Mouse (Mus musculus) cerebellum, adult 11 months (tissue): ENCODE data around the gene Rps24.
A peak's percentile ranks its signal among the peaks of the same experiment; 100 is the strongest.
"Not testable (repeated sequence)": the region's sequence is repeated elsewhere in the genome, so short reads cannot be mapped to it uniquely, and the experiment has no call there.

ENCODE experiments used
- DNase-seq: peaks from one replicate; pipeline ENCODE4 v3.0.0; 2022

Gene Rps24

DNA sequence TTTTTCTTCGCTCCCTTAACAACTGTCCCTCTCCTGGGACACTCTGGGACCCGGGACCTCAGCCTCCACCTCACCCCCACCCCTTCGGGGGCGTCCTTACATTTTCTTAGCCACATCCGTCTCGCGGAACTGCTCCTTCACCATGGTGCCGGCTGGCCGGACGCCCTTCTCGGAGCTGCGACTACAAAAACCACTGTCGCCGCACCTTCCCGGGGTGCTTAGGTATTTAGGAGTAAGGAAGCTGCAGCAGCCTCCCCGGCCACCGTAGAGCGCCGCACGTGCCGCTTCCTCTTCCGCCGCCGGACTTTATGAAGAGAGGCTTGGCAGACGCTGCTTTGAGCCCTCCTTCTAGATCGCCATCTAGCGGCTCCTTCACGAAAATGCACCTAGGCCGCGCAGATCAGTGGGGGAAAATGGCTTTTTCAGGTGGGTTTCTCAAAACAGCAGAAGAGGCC, at the start of gene Rps24, which contains the start of gene Polr3a:
Gene Rps24, plus strand, starts transcription at position 353 of the 455 bp plus-strand sequence.
Gene Polr3a, minus strand, starts transcription at position 286 of the 455 bp plus-strand sequence.
- peak; percentile 89 for DNase-seq

DNA sequence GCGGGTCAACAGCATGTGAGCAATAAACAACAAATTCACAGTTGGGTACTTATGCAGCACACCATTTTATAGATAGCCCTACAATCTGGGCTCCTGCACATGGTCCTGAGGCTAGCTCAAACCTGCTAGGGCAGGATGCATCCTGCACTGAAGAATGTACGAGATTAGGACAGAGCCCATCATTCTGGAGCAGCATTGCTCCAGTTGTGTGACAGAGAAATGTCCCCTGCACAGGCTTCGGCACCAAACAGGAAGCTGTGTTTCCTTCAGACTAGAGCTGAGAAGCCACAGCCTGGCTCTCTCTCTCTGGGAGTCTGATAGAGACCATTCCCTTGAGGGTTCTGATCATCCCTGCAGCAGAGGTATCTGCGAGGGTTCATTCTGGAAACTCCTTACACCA, 43.4 kb upstream of the Rps24 start:
- not testable (repeated sequence) for DNase-seq

DNA sequence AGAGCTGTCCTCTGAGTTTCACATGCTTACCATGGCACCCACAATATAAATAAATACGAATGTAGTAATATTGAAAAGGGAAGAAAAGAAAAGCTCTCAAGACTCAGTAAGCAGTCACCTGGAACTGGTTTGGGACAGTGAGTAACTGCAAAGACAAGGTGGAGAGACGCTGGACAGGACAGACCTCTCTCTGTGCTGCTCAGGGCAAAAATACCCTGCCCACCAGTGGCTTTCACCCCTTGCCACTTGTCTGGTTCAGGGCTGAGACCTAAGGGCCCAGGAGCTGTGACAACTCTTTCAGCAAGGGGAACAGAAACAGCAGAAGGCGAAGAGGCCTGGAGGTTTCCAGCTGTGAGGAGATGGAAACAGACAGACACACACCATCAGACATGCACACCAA, 28.7 kb upstream of the Rps24 start:
- no peak for DNase-seq

DNA sequence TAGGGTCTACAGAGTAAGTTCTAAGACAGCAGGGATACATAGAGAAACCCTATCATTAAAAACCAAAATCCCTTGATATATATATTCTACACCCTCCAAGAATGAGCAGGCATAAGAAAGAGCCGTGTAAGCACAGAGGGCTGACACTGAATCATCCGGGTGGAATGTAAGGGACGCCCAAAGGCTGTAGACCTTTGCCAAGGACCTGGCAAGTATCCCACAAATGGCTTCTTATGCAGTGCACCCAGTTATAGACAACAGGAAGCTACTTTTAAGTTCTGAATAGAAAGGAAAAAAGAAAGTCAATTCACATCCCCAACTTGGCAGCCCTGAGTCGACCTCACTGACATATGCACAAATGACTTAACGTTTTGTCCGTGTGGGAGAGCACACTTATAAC, 18.1 kb upstream of the Rps24 start:
- DNase-seq, result no peak

DNA sequence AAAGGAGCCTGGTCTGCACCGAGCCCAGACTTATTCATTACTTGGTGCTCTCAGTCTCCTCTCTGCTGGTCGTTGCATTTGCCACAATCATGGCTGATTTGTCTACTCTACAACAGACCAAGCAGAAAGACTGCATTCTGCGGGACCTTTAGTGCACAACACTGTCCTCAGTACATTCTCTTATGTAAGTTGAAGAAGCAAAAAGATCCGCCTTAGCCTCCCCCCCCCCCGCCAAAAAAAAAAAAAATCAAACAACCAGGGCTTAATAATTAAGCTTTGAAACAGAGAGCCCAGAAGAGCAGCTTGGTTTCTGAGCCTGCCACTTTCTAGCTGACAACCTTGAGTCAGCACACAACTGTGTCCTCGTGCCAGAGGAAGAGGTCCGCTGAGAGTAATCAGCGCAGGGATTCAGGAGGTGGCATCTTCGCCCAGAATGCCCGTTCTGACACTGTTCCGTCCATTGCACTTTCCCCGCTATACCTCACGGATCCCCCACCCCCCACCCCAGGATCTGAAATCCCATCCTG, 621 bp upstream of the Rps24 start:
- DNase-seq, result no peak

DNA sequence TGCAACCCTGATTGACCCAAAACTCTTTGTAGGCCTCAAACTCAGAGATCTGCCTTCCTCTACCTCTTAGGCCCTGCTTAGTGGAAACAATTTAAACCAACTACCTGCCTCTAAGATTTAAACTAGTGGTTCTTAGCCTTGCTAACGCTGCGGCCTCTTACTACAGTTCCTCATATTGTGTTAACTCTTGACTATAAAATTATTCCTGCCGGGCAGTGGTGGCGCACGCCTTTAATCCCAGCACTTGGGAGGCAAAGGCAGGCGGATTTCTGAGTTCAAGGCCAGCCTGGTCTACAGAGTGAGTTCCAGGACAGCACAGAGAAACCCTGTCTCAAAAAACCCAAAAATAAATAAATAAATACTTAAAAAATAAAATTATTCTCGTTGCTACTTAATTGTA, 2.8 kb downstream of the Rps24 start:
- DNase-seq, result peak; percentile 32

DNA sequence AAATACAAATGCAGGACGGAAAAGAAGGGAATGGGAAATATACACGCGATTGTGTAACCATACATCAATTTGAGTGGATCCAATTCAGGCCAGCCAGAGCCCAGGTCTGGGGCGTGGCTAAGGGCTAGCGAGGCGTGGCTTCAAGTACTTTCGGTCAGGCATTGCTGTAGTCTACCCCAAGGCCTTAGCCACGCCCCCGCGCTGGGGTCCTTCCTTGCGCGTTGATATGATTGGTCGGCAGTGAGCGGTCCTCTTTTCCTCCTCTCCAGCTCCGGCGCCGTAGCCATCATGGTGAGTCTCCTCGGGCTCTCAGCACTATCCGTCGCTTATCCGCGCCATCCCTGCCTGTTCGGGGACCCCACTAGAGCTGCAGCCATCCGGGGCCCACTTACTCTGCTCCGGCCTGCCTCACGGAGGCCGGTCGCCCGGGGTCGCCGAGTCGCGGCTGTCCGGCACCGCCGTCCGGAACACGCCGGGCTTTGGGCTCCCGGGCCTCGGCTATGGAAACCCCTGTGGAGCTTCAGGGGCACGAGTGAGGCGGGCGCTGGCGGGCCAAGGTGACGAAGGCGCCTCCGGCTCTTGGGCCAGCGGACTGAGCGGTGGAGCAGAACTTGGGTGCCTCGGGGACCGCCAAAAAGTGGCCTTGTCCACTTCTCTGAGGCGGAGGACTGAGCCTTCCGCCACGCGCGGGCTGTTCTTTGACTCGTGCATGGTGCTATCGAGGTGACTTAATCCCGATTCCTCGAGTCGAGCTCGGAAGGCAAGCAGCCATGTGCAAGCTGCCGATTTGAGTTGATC, 3.7 kb downstream of the Rps24 start:
- DNase-seq, result peak; percentile 97

DNA sequence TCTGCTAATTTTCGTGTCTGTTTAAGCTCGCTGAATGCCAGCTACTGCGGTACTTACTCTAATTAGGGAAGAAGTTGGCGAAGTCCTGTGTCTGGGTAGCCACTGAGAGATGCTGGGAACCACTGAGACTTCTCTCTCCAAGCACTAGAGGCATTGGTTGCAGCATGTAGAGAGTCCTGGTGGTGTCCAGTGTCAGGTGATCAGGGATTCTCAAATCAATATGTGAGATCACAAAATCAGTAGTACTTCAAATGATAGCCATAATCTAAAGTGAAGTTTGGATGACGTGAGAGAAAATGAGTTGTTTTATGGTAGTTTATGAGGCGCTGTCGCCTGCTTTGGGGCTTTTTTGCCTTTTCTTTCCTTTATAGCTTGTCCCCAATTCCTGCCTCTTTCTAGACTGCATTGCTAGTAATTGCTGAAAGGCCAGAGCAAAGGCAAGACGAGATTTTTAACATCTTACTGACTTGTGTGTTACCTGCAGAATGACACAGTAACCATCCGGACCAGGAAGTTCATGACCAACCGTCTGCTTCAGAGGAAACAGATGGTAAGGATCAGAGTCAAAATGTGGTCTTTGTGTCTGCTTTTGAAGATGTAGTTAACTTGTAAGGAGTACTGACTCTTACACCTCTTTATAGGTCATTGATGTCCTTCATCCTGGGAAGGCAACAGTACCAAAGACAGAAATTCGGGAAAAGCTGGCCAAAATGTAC, 4.5 kb downstream of the Rps24 start:
- no peak for DNase-seq

DNA sequence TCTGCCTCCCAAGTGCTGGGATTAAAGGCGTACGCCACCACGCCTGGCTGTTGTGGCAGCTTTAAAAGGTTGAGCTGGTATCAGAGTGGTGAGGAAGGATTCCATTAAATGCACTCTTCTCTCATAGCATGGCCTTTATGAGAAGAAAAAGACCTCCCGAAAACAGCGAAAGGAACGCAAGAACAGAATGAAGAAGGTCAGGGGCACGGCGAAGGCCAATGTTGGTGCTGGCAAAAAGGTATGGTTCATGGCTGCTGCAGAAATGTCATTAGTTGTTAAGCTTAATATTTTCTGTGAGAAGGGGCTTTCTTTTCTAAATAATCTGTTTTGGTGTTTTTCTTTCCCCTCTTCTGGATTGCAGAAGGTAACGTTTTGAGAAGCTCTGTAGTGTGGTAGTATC, 6.3 kb downstream of the Rps24 start:
- DNase-seq, result no peak

DNA sequence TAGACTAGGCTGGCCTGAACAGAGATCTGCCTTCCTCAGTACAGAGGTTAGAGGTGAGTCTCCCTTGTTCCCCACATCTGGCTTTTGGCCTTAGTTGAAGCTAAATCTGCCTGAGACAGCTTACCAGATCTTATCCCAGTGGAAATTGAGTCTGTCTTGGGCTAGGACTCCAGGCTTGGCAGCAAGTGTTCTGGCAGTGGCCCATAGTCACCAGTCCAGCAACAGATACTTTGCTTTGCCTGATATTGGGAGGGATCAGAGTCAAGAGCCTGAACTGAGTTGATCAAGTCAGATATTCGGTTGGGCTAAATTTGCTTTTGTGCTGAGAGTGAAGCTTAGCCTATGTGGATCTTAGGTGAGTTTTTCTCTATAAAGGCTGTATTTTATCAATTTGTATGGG, 9.6 kb downstream of the Rps24 start:
- no peak for DNase-seq

DNA sequence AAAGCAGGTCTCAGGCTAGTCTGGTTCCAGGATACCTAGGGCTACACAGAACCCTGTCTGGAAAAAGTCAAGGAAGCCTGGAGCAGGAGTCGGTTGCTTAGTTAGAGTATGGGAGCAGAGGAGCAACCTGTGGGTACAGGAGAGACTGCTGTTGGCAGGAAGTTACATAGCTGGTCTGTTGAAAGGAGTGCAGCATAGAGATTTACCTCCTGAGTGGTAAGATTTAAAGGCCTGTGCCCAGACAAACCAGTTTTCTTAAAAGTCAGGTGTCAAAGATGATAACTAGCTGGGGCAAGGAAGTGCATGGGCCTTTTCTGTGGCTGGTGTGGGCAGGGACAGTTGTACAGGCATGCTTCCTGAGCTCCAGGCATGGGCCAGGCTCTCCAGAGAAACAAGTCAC, 10.5 kb downstream of the Rps24 start:
- no peak for DNase-seq

DNA sequence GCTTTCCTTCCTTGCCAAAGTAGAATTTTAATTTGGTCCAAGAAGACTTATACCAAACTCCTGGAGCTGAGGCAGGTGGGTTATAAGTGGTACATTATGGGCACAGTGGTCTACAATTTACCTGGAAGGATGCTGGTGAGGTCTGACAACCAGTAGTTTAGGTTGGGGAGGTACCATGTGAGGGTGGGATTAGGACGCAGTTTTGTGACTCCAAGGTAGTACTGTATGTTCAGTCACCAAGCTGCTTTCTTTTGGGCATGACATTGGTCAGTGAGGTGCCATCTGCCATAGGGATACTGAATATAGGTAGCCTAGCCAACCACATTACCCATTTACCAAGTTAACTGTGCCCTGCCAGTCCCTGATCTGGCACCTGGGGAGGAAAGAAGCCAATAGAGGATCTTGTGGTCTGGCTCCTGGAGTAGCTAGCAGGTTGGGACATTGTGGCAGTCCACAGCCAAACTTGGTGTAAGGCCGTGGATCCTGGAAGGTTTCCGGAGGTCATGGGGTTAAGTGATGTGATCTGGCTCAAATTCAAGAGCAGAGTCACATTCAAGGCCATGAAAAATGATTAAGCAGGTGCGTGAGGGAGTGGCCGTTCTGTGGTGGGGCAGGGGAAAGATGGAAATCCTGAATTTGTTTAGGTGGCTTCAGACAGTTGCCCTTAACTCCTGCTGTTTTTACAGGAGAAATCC, 11.8 kb downstream of the Rps24 start:
- DNase-seq, result no peak

DNA sequence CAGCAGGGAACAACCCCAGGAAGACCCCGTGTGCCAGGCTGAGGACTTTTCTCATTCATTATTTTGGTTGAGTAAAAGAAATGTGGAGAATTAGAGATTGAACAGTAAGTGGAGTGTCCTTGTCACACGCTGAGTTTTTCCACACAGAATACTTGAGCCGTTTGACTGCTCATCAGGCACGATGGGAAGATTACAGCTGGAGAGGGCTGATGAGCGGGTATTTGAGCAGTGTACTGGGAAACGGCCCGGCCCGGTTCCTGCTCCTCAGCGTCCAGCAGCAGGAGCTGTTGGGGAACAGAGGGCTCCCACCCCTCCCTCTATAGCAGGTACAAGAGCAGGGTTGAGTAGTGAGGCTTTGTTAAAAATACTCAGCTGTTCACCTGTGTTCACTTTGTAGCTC, 12.6 kb downstream of the Rps24 start:
- no peak for DNase-seq

DNA sequence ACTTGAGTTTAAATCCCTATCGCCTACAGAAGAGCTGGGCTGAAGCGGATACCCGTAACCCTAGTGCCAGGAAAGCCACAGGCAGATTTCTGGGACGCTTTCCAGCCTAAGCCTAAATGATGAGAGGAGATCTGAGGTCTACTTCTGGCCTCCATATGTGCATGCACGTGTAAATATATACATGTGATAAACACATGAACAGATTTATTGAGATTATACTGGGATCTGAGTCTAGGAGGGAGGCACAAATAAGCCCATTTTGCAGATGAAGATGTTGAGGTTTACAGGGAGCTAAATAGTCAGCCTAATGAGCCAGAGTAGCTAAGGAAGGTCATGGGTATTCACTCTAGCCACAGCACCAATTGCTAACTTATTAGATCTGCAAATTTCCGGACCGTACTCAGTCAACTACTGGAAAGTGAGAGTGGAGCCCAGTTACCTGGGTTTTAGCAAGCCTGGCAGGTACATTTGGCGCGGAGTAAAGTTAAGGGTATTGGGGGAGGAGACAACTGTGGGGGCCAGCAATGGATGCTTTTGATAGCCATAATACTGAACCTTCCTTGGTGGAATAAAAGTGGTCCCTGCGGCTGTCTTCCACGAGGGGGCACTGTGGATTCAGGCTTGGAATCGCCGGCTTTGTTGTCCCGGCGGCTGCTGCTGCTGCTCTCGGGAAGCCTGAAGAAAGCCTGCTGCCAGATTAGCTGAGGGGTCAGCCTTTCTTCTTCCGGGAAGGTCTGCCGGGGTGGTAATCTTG, 13.3 kb downstream of the Rps24 start:
- DNase-seq, result peak; percentile 85

DNA sequence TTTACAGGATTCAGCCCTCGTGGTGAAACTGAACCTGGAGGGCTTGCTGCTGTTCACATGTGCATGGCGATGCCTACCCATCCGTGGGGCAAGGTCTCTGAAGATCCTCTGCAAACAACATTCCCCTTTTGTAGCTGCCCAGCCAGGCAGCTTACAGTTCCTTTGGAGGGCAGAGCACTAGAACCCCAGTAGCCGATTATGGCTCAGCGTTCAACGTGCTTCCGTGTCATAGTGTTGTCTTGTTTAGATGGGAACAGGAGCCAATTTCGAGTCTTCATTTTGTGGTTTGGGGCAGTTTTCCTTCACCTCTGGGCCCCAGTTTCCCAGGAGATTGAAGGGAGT, 13.9 kb downstream of the Rps24 start:
- DNase-seq, result no peak

DNA sequence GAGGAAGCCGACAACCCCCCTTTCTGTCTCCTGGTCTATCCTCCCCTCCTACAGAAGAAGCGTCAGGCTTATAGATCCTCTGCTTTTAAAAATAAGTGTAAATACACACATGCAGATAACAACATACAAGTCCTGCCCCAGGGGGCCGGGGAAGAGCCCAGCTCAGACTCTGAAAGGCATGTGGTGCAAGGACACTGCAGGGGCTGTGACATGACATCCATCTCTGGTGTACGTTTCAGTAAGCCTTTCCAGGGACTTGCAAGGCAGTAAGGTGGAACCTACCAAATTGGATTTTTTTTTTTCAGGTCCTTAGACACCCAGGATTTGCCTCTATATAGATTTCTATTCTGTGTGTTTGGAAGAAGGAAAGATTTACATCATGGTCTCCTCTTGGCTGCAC, 14.3 kb downstream of the Rps24 start:
- DNase-seq, result no peak

DNA sequence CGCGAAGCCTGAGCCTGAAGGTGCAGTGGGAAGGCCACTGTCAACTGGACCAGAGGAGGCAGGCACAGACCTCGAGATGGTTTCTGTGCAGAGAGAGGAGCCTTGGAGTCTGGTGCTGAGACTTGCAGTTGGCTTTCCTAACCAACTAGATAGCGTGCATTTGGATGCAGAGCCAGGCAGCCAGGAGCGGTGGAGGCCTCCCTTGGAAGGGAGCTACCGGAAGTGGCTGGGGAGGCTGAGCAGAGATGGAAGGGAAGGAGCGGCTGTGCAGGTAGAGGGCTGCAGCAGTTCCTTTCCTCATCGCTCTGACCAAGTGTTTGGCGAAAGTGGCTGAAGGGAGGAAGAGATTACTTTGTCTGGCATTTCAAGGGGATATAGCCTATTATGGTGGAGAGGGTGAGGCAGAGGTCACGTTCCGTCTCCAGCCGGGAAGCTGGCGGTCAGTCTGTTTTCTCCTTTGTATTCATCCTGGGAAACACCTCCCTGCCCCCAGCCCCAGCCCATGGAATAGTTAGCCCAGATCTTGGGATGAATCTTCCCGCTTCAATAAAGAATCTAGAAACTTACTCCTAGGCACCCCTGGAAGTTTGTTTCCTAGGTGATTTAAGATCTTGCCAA, 20.6 kb downstream of the Rps24 start:
- DNase-seq, result no peak

DNA sequence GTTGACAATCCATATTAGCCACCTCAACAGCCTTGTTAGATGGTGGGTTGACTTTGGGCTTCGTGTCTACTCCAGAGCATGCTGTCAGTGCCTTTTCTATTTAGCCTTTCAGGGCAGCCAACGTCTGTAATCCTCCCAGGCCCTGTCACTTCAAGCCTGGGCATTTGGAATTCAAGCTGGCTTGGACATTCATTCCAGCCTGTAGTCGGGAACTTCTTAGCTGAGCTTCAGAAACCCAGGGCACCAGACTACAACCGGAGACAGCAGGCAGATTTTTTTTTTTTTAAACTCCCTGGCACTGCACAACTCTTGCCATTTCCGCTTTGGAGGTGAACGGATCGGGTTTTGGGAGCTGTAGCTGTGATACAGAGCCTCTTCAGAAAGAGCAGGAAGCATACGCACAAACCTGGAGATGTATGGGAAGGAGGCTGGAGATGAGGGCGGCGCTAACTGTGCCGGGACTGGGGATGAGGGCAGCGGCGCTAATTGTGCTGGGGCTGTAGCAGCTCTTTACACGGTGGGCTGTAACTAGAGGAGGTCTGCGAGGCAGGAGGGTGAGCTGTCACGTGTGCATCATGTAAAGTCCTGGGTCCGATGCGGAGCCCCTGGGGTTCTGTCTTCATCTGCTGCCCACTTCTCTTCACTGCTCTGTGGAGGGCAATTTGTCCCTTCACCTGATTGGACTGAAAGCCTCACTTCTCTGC, 21.3 kb downstream of the Rps24 start:
- no peak for DNase-seq

DNA sequence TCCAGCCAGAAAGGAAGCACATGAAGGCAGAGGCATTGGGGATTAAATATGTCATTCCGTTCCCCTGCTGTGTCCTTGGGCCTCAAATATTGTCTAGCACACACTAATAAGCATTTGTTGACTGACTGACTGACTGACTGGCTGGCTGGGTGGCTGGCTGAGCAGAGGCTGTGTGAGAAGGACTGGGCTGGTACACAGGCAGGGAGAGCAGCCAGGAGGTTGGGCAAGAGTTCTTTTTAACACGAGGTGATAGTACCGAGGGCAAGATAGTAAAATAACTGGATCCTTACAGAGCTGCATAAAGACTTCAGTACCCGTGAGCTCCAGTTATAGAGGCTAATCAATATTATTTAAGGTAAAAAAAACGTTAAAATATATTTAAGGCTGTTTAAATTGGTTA, 22.6 kb downstream of the Rps24 start:
- no peak for DNase-seq

DNA sequence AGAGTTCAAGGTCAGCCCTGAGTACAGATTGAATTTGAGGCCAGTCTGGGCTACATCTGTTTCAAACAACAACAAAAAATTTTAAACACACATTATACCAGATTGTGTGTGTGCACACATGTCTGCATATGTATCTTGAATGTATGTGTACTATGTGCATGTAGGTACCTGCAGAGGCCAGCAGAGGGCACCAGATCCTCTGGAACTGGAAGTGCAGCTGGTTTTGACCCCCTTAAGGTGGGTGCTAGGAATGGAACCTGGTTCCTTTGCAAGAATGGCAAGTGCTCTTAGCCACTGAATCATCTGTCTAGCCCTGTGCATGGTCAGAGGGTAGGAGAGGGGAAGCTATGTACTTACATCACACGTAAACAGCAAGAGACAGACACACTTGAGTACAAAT, 23.3 kb downstream of the Rps24 start:
- no peak for DNase-seq

DNA sequence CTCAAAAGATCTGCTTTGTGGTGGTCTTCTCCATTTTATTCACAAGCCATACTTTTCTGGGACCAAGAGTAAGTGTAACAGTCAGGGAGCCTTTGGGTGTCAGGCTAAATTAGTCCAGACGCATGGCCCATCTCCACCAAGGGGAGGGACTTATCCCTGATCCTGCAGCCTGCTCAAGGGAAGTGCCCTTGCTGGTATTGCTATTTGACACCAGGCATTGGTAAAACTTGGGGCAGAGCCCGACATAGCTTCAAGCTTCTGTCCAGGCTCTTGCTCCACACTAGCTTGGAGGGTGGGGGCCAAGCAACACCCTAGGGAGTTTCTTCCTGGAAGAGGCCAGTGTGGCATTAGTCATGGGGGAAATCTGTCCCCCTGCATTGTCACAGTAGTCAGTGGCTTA, 23.8 kb downstream of the Rps24 start:
- DNase-seq, result no peak
